Mouse (Mus musculus) liver, embryonic 16.5 days (tissue): Measurements from ENCODE around the gene Lpcat3. TPM values are rescaled to one million over a fixed set of nuclear protein-coding genes. Genes with fewer than 3 reads are reported as not detected.

Experiments used
- ATAC-seq: fragments of 200-750 bp; cut with Nextera tagmentation; 2 replicates; pipeline ENCODE4 v1.8.0; 2017; ENCODE audit warnings: low read depth, mild to moderate bottlenecking, moderate number of reproducible peaks, moderate library complexity
- H3K27ac ChIP-seq: fragments of 300-500 bp; sonication (generic); 2 replicates; pipeline ENCODE4 v1.5.1; 2014; ENCODE audit warnings: mild to moderate bottlenecking, low read length
- H3K27me3 ChIP-seq: fragments of 300-500 bp; sonication (generic); 2 replicates; pipeline ENCODE4 v1.6.1; 2014; ENCODE audit warnings: low read depth, low read length, mixed read lengths; ENCODE audit not compliant: control insufficient read depth, insufficient read depth
- H3K36me3 ChIP-seq: fragments of 300-500 bp; sonication (generic); 2 replicates; pipeline ENCODE4 v1.6.1; 2014; ENCODE audit warnings: mild to moderate bottlenecking; ENCODE audit not compliant: control insufficient read depth, insufficient read depth
- H3K4me1 ChIP-seq: fragments of 300-500 bp; sonication (generic); 2 replicates; pipeline ENCODE4 v1.6.1; 2014; ENCODE audit warnings: low read depth, low read length, mixed read lengths; ENCODE audit not compliant: control insufficient read depth
- H3K4me2 ChIP-seq: fragments of 300-500 bp; sonication (generic); 2 replicates; pipeline ENCODE4 v1.6.1; 2014; ENCODE audit warnings: low read depth, low read length, mixed read lengths
- H3K4me3 ChIP-seq: fragments of 300-500 bp; sonication (generic); 2 replicates; pipeline ENCODE4 v1.5.1; 2014; ENCODE audit warnings: low read depth, mild to moderate bottlenecking, low read length
- H3K9ac ChIP-seq: fragments of 300-500 bp; sonication (generic); 2 replicates; pipeline ENCODE4 v1.6.1; 2014; ENCODE audit warnings: low read depth, low read length
- H3K9me3 ChIP-seq: fragments of 300-500 bp; sonication (generic); replicated peaks from 2 replicates; pipeline ENCODE4 v1.6.1; 2016; ENCODE audit warnings: low read length; ENCODE audit not compliant: control insufficient read depth
- WGBS: fragments of 180-500 bp; shearing (Covaris S2); extraction: QIAGEN DNeasy Blood & Tissue Kit; methylation state at CpG from one replicate; pipeline ENCODE4 v1.1.7; 2014; ENCODE audit not compliant: insufficient replicate concordance; 5-methylcytosine and 5-hydroxymethylcytosine counted together
- polyA plus RNA-seq: library from polyadenylated mRNA; unstranded; fragments of >200 nt; fragmentation: Nextera tagmentation; extraction: Ambion mirVana; gene quantifications from 2 replicates; pipeline ENCODE4 v1.2.1, GENCODE M21; 2015

The Lpcat3 gene
- polyA plus RNA-seq, 1 experiment from 2014 or later: 88.6 TPM

DNA sequence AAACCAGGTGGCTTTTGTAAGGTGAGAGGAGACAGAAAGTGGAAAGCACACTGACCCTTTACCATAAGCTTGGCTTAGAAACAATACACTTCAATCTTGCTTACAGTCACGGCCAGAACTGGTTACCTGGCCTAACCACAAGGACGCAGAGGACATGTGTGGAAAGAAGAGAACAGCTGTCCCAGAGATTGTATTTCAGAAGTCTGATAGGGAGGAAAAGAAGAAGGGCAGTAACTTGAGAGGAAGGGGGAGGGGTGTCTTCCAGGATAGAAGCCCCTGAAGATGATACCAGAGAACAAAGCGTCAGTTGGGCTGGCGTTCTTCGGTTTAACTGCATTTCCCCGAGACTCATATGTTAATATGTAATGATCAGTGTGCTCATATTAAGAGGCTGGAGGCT is 6.9 kb upstream of the Lpcat3 start:
- H3K4me3 ChIP-seq: no peak overlapping the region
- no peak overlapping the region for H3K4me2 ChIP-seq
- no peak overlapping the region for H3K27ac ChIP-seq
- no peaks in the 10 kb centered on the region for H3K4me1 ChIP-seq
- WGBS: 47% methylated on average over 6 of the region's 6 CpGs
- H3K9ac ChIP-seq: no peak overlapping the region
- H3K9me3 ChIP-seq: no peaks in the 10 kb centered on the region
- no peaks in the 10 kb centered on the region for H3K36me3 ChIP-seq
- no peaks in the 10 kb centered on the region for H3K27me3 ChIP-seq
- no peak for ATAC-seq

DNA sequence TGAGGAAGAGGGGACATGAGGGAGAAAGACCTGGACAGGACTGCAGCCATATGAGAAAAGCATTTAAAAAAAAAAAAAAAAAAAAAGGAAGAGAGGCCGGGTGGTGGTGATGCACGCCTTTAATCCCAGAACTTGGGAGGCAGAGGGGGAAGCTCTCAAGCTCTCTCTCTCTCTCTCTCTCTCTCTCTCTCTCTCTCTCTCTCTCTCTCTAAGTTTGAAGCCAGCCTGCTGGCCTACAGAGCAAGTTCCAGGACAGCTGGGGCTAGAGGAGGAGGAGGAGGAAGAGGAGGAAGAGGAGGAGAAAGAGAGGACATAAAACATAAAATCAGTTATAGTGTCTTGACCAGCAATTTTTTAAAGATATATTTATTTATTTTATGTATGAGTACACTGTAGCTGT is 4.8 kb upstream of the Lpcat3 start:
- Histone ChIP-seq H3K9me3 (no peaks in the 10 kb centered on the region), H3K4me3 (no peak overlapping the region), H3K27ac (no peak overlapping the region), H3K27me3 (no peaks in the 10 kb centered on the region), H3K4me2 (no peak overlapping the region), H3K36me3 (no peaks in the 10 kb centered on the region), H3K9ac (no peak overlapping the region), H3K4me1 (peaks cover 9% of the 10 kb centered on the region)
- 46% methylated on average over 2 of the region's 2 CpGs for WGBS
- ATAC-seq: no peak

- Histone ChIP-seq H3K27ac (no peak overlapping the region; the same call in 1 of the 2 replicates), H3K4me3 (no peak overlapping the region), H3K36me3 (no peaks in the 10 kb centered on the region), H3K9ac (no peak overlapping the region), H3K4me2 (no peak overlapping the region), H3K9me3 (no peaks in the 10 kb centered on the region), H3K4me1 (peaks cover 19% of the 10 kb centered on the region), H3K27me3 (no peaks in the 10 kb centered on the region)
- ATAC-seq: no peak
- WGBS: 80% methylated on average over 4 of the region's 4 CpGs
Measured at GRCm38 (mm10) chr6:124661156-124661806, 1.5 kb upstream of the Lpcat3 start.

DNA sequence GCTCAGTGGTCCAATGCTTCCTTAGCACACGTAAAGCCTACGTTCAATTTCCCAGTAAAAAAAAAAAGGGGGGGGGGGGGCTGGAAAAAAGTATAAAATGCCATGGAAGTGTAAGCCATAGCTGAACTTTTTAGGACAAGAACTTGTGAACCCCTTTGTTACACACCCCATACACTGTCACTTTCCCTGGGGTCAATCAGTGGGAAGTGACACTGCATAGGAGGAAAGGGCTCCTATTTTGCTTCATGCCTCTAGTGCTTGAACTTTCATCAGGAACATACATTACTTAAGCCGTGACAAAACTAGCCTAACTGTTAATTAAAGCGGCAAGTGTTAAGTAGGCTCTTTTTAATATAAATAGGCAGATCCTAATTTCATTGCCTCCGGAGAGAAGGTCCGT is 832 bp upstream of the Lpcat3 start:
- peak overlapping the region; percentile 89 for H3K4me2 ChIP-seq
- H3K4me1 ChIP-seq: peaks cover 21% of the 10 kb centered on the region
- WGBS: 29% methylated on average over 6 of the region's 6 CpGs
- no peak for ATAC-seq
- no peaks in the 10 kb centered on the region for H3K27me3 ChIP-seq
- peak overlapping the region; percentile 94 for H3K4me3 ChIP-seq
- no peaks in the 10 kb centered on the region for H3K9me3 ChIP-seq
- H3K27ac ChIP-seq: peak overlapping the region; percentile 88
- no peaks in the 10 kb centered on the region for H3K36me3 ChIP-seq
- peak overlapping the region; percentile 89 for H3K9ac ChIP-seq

GRCm38 (mm10) chr6:124663424-124663795 is 583 bp downstream of the Lpcat3 start:
- peak overlapping the region; percentile 89 for H3K4me2 ChIP-seq
- no peaks in the 10 kb centered on the region for H3K36me3 ChIP-seq
- H3K27me3 ChIP-seq: no peaks in the 10 kb centered on the region
- peak overlapping the region; percentile 88 for H3K27ac ChIP-seq
- peak overlapping the region; percentile 89 for H3K9ac ChIP-seq
- H3K4me1 ChIP-seq: peaks cover 21% of the 10 kb centered on the region
- peak; percentile 4 for ATAC-seq
- H3K4me3 ChIP-seq: peak overlapping the region; percentile 94
- WGBS: 8% methylated on average over 13 of the region's 13 CpGs
- H3K9me3 ChIP-seq: no peaks in the 10 kb centered on the region

DNA sequence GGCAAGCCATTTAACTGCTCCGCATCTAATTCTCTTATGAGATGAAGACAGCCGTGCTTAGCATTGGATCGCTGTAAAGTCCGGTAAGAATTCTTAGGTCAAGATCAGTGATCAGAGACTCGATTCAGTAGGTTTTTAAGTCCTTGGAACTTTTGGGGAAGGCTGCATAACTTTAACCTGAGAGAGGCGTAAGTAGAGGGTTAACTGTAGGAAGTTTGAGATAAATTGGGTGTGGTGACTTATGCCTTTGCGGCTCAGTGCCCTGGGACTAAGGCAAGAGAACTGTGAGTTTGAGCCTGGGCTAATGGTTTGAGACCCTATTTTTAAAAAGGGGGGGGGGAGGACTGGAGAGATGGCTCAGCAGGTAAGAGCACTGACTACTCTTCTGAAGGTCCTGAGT is 1.4 kb downstream of the Lpcat3 start:
- Histone ChIP-seq H3K27me3 (no peaks in the 10 kb centered on the region), H3K4me1 (peaks cover 21% of the 10 kb centered on the region), H3K36me3 (no peaks in the 10 kb centered on the region), H3K4me3 (peak overlapping the region; percentile 94), H3K9ac (peak overlapping the region; percentile 89), H3K4me2 (peak overlapping the region; percentile 89), H3K9me3 (no peaks in the 10 kb centered on the region), H3K27ac (peak overlapping the region; percentile 88)
- ATAC-seq: no peak
- WGBS: 42% methylated on average over 7 of the region's 7 CpGs

DNA sequence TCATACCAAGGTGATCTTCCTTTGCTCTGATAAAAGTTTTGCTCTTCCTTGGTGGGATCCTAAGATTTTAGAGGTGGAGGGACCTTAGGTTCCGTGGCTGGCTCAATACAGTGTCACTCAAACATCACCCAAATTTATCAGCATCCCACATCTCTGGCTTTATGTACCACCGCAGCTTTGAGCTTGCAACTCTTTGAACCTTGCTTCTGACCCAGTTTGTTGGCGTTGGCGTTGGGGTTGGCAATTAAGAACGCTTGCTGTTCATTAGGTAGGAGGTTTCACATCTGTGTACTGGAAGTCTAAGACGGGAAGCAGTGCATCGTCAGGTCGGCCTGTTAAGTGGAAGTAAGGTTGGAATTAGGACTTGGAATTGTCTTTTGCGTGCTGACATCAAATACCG is 2.2 kb downstream of the Lpcat3 start:
- H3K9ac ChIP-seq: no peak overlapping the region
- no peaks in the 10 kb centered on the region for H3K36me3 ChIP-seq
- 89% methylated on average over 10 of the region's 10 CpGs for WGBS
- no peak overlapping the region for H3K27ac ChIP-seq
- no peaks in the 10 kb centered on the region for H3K9me3 ChIP-seq
- peak overlapping the region; percentile 94; the same call in 1 of the 2 replicates for H3K4me3 ChIP-seq
- H3K4me2 ChIP-seq: peak overlapping the region; percentile 89
- H3K4me1 ChIP-seq: peaks cover 21% of the 10 kb centered on the region
- H3K27me3 ChIP-seq: no peaks in the 10 kb centered on the region
- no peak for ATAC-seq

DNA sequence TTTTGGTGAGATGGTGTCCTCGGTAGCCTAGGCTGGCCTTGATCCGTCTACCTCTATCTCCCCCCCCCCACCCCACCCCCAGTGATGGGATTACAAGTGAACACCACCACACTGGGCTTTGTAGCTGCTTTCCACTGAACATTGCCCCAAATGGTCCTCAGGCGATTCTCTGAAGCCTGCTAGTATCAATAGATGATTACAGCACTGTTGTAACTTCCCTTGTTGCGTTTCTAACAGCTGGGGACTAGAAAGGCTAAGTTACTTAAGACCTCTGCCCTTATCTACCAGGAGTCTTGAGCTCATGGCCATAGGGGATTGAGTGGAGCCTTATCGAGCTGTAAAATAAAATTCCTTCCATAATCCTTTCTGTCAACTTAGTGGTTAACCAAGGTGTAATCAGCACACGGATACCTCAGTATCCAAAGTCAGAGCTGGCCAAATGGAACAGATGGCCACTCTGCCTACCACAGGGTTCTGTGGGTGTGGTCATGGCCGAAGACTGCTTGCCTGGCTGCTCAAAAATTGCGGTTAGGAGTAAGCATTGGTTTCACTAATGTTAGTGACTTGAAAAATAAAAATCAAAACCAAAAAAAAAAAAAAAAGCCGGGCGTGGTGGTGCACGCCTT is 6.5 kb downstream of the Lpcat3 start:
- Histone ChIP-seq H3K36me3 (peaks cover 2% of the 10 kb centered on the region), H3K4me1 (peaks cover 17% of the 10 kb centered on the region), H3K4me2 (no peak overlapping the region), H3K9me3 (no peaks in the 10 kb centered on the region), H3K4me3 (no peak overlapping the region), H3K27ac (no peak overlapping the region), H3K9ac (no peak overlapping the region), H3K27me3 (no peaks in the 10 kb centered on the region)
- ATAC-seq: no peak
- 65% methylated on average over 11 of the region's 11 CpGs for WGBS

GRCm38 (mm10) chr6:124670281-124670900 is 7.6 kb downstream of the Lpcat3 start:
- H3K4me3 ChIP-seq: no peak overlapping the region
- H3K27ac ChIP-seq: no peak overlapping the region
- peaks cover 7% of the 10 kb centered on the region for H3K36me3 ChIP-seq
- H3K27me3 ChIP-seq: no peaks in the 10 kb centered on the region
- ATAC-seq: no peak
- no peak overlapping the region for H3K4me2 ChIP-seq
- 82% methylated on average over 7 of the region's 7 CpGs for WGBS
- no peaks in the 10 kb centered on the region for H3K9me3 ChIP-seq
- peaks cover 12% of the 10 kb centered on the region for H3K4me1 ChIP-seq
- no peak overlapping the region for H3K9ac ChIP-seq
